Comparison of ENCODE assay signal across 8 mouse cellular contexts in the genomic region with DNA sequence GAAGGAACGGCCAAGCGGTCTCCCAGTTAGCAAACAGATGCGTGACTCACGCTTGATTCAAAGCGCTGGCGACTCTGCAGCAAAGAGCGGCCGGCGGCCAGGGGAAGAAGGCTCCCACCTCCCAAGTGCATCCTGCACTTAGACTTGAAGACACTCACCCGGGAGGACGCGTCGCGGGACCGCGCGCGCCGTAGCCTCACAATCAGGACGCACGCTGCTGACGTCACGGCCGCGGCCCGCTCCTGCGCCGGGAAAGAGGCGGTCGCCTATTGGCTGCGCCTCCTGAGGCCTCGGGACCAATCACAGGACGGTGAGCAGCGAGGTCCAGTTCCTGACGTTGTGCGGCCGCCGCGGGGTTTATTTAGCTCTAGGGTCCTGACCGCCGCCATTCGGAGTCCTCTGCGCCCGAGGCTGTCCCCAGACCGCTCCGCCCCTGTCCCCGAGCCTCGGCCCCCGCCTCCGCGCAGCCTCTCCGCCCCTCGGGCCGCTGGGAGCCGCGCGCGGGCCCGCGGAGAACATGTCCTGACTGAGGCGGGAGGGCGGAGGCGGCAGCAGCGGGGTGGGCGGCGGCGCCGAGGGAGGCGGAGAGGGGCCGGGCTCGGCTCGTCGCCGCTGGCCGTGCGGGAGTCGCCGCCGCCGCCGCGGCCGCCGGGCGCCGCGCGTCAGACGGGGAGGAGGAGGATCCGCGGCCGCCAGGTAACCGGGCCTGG. TPM values are rescaled to one million over a fixed set of nuclear protein-coding genes. Genes with fewer than 3 reads are reported as not detected.
DNase-seq lines count a peak whose midpoint lies in the region; ATAC-seq and TF ChIP-seq lines count a peak whose summit lies in the region.

A gene (plus strand): TSS at position 293 of the 710 bp plus-strand sequence.

- peak within 1 kb of the TSS; percentile 97 for H3K27ac ChIP-seq in hindbrain, embryonic 10.5 days
- H3K27ac ChIP-seq in lung, postnatal 0 days (ENCODE audit: low read length): peak within 1 kb of the TSS; percentile 99

- H3K4me3 ChIP-seq in hindbrain, embryonic 10.5 days: peak within 1 kb of the TSS; percentile 95
- H3K4me3 ChIP-seq in lung, postnatal 0 days (ENCODE audit: low read depth, low read length): peak within 1 kb of the TSS; percentile 99

- H3K27me3 ChIP-seq in hindbrain, embryonic 10.5 days (ENCODE audit: insufficient read depth, poor library complexity, severe bottlenecking): no peaks in the 10 kb centered on the region
- H3K27me3 ChIP-seq in lung, postnatal 0 days (replicated peaks; ENCODE audit: insufficient read depth, low read length): no peaks in the 10 kb centered on the region

- no peaks in the 10 kb centered on the region for H3K9me3 ChIP-seq in hindbrain, embryonic 10.5 days
- H3K9me3 ChIP-seq in lung, postnatal 0 days (ENCODE audit: low read length): no peaks in the 10 kb centered on the region

- H3K4me2 ChIP-seq in lung, postnatal 0 days (replicated peaks; ENCODE audit: low read depth, low read length): peak within 1 kb of the TSS; percentile 67

- no peak for TF ChIP-seq EP300 in lung, postnatal 0 days (IDR thresholded peaks at IDR 0.05)

- H3K4me1 ChIP-seq in hindbrain, embryonic 10.5 days (replicated peaks): peaks cover 18% of the 10 kb centered on the region
- peaks cover 4% of the 10 kb centered on the region; the same call in 1 of the 2 replicates for H3K4me1 ChIP-seq in lung, postnatal 0 days (ENCODE audit: insufficient read depth, low read depth, low read length)

- H3K9ac ChIP-seq in lung, postnatal 0 days (replicated peaks; ENCODE audit: low read depth): peak within 1 kb of the TSS; percentile 94

- under 1% methylated on average over 93 of the region's 93 CpGs for WGBS in hindbrain, embryonic 10.5 days
- under 1% methylated on average over 56 of the region's 93 CpGs for WGBS in lung, postnatal 0 days

- peak; percentile 94 for DNase-seq in MN1 (ENCODE audit: low spot score)
- peak; percentile 99 for DNase-seq in cerebellum, adult 9-10 months
- peak; percentile 99 for DNase-seq in hindbrain, embryonic 10.5 days (ENCODE audit: low spot score)
- peak; percentile 99 for DNase-seq in layer of hippocampus, adult 9-11 months
- DNase-seq in lung, postnatal 0 days (ENCODE audit: low spot score): peak; percentile 99
- DNase-seq in ovary, postnatal 14 days (ENCODE audit: low spot score): peak; percentile 98
- peak; percentile 98 for DNase-seq in thymus, postnatal 14 days

- ATAC-seq in frontal cortex, adult (ENCODE audit: low TSS enrichment): peak; percentile 99
- ATAC-seq in lung, postnatal 0 days: peak; percentile 99

- TF ChIP-seq CTCF in lung, postnatal 0 days (IDR thresholded peaks at IDR 0.05): no peak

- no peaks in the 10 kb centered on the region for H3K36me3 ChIP-seq in hindbrain, embryonic 10.5 days
- no peaks in the 10 kb centered on the region for H3K36me3 ChIP-seq in lung, postnatal 0 days (ENCODE audit: insufficient read depth, low read length)

RNA-seq across cellular contexts. Expression of the gene that starts here (rescaled TPM):
- 9.1 and 9.2 TPM in 2 replicates for polyA plus RNA-seq in hindbrain, embryonic 10.5 days (2016; fragmentation: Nextera tagmentation; extraction: Ambion mirVana)
- polyA plus RNA-seq in lung, postnatal 0 days (2015; fragmentation: Nextera tagmentation; extraction: Ambion mirVana): 13.5 and 13.8 TPM in 2 replicates

Comparison
In these comparisons a context has a peak if more than half of its experiments do, and no peak if none do; other contexts are left out.
1. Peak in every context shown above with its lines: DNase-seq, ATAC-seq, H3K4me3 ChIP-seq and H3K27ac ChIP-seq.